ENCODE assay signal across 18 mouse cellular contexts in the genomic region with DNA sequence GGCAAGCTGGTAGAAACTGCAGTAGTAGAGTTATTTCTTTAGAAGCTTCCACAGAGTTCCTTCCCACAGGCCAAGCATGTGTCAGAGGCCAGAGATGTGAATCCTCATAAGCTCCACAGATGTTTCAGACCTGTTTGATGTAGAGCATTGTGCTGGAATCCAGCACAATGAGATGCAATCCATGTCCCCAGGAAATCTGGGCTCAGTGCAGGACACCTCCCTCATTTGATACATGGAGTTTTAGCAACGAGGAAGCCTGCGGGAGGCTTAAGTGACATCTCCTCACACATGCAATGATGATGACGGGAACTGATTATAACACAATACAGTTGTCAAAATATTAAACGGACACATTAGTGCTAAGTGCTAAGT.
"Had no signal": no experiment of that assay in that cellular context is flagged by ENCODE, and none has a peak within 500 bp of the region (broad histone marks: within the 10 kb centered on the region; RNA-seq: fewer than 3 reads in every experiment).

No protein-coding gene starts in this region.

- H3K4me1 ChIP-seq: hindbrain, embryonic 13.5 days; hindbrain, embryonic 15.5 days; limb, embryonic 13.5 days had no signal

- H3K36me3 ChIP-seq: heart, embryonic 10.5 days; heart, embryonic 12.5 days; hindbrain, embryonic 13.5 days; hindbrain, embryonic 15.5 days; kidney, embryonic 15.5 days; limb, embryonic 13.5 days; limb, embryonic 15.5 days had no signal

- H3K9me3 ChIP-seq: heart, embryonic 10.5 days; hindbrain, embryonic 13.5 days; hindbrain, embryonic 15.5 days; kidney, embryonic 15.5 days; limb, embryonic 13.5 days; limb, embryonic 15.5 days had no signal

- ATAC-seq: forebrain, postnatal 0 days; hindbrain, postnatal 0 days; intestine, embryonic 16.5 days had no signal

- H3K4me3 ChIP-seq: heart, embryonic 10.5 days; heart, embryonic 12.5 days; hindbrain, embryonic 13.5 days; hindbrain, embryonic 15.5 days; kidney, embryonic 15.5 days; limb, embryonic 13.5 days; limb, embryonic 15.5 days had no signal

- H3K9ac ChIP-seq: forebrain, postnatal 0 days; heart, embryonic 12.5 days; hindbrain, embryonic 13.5 days; hindbrain, embryonic 15.5 days; kidney, embryonic 15.5 days; limb, embryonic 13.5 days; limb, embryonic 15.5 days had no signal

- H3K4me2 ChIP-seq: heart, embryonic 12.5 days; hindbrain, embryonic 13.5 days; hindbrain, embryonic 15.5 days; kidney, embryonic 15.5 days; limb, embryonic 13.5 days; limb, embryonic 15.5 days had no signal

- H3K27me3 ChIP-seq: heart, embryonic 12.5 days; hindbrain, embryonic 13.5 days; hindbrain, embryonic 15.5 days; kidney, embryonic 15.5 days; limb, embryonic 13.5 days; limb, embryonic 15.5 days had no signal

- H3K27ac ChIP-seq: hindbrain, embryonic 13.5 days; hindbrain, embryonic 15.5 days; hindbrain, postnatal 0 days; kidney, postnatal 0 days; limb, embryonic 13.5 days; limb, embryonic 15.5 days had no signal

- DNase-seq: forebrain, postnatal 0 days; kidney, adult 11 months; kidney, adult 2 months; kidney, adult 9 months; kidney, postnatal 36 days; layer of hippocampus, adult 9-11 months; layer of hippocampus, postnatal 36 days; left cerebral cortex, postnatal 4 days had no signal
